Mouse (Mus musculus): ENCODE data around the gene Stab1.

Stab1 gene

GRCm38 (mm10) chr14:31132031-31132430, 36.4 kb downstream of the Stab1 start:
- DNase-seq (ENCODE audit: low spot score in 2 of 2): no peak

- no peak for DNase-seq (ENCODE audit: low spot score in 2 of 2)
Measured at GRCm38 (mm10) chr14:31131272-31131821, 37.1 kb downstream of the Stab1 start.

- DNase-seq (ENCODE audit: low spot score in 2 of 2): peak; percentile 76 to 94
Measured at GRCm38 (mm10) chr14:31130236-31131220, 37.9 kb downstream of the Stab1 start, which contains the start of gene Nt5dc2. TSS of gene Nt5dc2 (plus strand) at chr14:31131053.

GRCm38 (mm10) chr14:31129326-31130235, 38.9 kb downstream of the Stab1 start:
- DNase-seq (ENCODE audit: low spot score in 2 of 2): peak in 1 of 2 experiments; percentile 18

- peak; percentile 88 to 96 for DNase-seq (ENCODE audit: low spot score in 2 of 2)
Measured at GRCm38 (mm10) chr14:31128826-31129219, 39.6 kb downstream of the Stab1 start, which contains the start of gene Smim4. TSS of gene Smim4 (minus strand) at chr14:31128956.

- no peak for DNase-seq (ENCODE audit: low spot score in 2 of 2)
Measured at GRCm38 (mm10) chr14:31128101-31128825, 40.2 kb downstream of the Stab1 start.

GRCm38 (mm10) chr14:31126826-31127225, 41.6 kb downstream of the Stab1 start:
- DNase-seq (ENCODE audit: low spot score in 2 of 2): no peak

- DNase-seq (ENCODE audit: low spot score in 2 of 2): no peak
Measured at GRCm38 (mm10) chr14:31125106-31126075, 43.0 kb downstream of the Stab1 start.

- no peak for DNase-seq (ENCODE audit: low spot score in 2 of 2)
Measured at GRCm38 (mm10) chr14:31115522-31115921, 52.9 kb downstream of the Stab1 start.

GRCm38 (mm10) chr14:31114011-31114410, 54.4 kb downstream of the Stab1 start:
- DNase-seq (ENCODE audit: low spot score in 2 of 2): no peak

- DNase-seq (ENCODE audit: low spot score in 2 of 2): no peak
Measured at GRCm38 (mm10) chr14:31112187-31112586, 56.3 kb downstream of the Stab1 start.

- no peak for DNase-seq (ENCODE audit: low spot score in 2 of 2)
Measured at GRCm38 (mm10) chr14:31110613-31111012, 57.8 kb downstream of the Stab1 start.

GRCm38 (mm10) chr14:31105156-31105555, 63.3 kb downstream of the Stab1 start:
- no peak for DNase-seq (ENCODE audit: low spot score in 2 of 2)

- no peak for DNase-seq (ENCODE audit: low spot score in 2 of 2)
Measured at GRCm38 (mm10) chr14:31089918-31090317, 78.5 kb downstream of the Stab1 start.

All from cerebellum, postnatal 4 days (tissue).